Mouse (Mus musculus): Measurements from ENCODE around the gene Sall2. TPM values are rescaled to one million over a fixed set of nuclear protein-coding genes. Genes with fewer than 3 reads are reported as not detected.

Gene Sall2
- total and polyA plus RNA-seq, 2 experiments from 2014 or later: 37.8 to 112 TPM

DNA sequence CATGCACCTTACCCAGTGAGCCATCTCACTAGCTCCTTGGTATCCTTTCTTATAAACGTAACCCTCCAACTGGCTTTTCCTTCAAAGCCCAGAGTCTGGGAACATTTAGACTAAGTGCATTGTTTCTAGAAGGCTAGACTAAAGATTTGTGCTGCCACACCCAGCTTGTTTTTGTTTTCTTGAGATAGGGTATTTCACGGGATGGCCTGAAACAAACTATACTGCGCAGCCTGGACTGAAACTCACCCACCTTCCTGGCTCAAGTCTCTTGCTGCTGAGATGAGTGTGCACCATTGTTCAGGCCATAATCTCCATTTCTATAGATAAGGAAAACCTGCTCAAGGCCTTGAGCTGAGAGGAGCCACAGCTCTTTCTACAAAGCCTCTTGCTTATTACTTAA lies 44.4 kb downstream of the Sall2 start:
- H3K4me3 ChIP-seq (ENCODE audit: low read depth, low read length): no peak overlapping the region
- no peaks in the 10 kb centered on the region; the same call in 1 of the 2 replicates for H3K4me1 ChIP-seq (ENCODE audit: insufficient read depth, low read length)
- TF ChIP-seq CTCF (IDR thresholded peaks at IDR 0.05): no peak
- ATAC-seq (ENCODE audit: low FRiP score) (no peak), DNase-seq (ENCODE audit: low spot score) (no peak)
- H3K27me3 ChIP-seq (ENCODE audit: insufficient read depth, low read length): no peaks in the 10 kb centered on the region
- no peak overlapping the region for H3K9ac ChIP-seq (replicated peaks; ENCODE audit: low read length, poor library complexity, severe bottlenecking)
- H3K4me2 ChIP-seq (ENCODE audit: low read depth, low read length, poor library complexity, severe bottlenecking): no peak overlapping the region
- H3K36me3 ChIP-seq (ENCODE audit: insufficient read depth, low read length): peaks cover 20% of the 10 kb centered on the region; the same call in 1 of the 2 replicates
- 89% methylated on average over 3 of the region's 3 CpGs for WGBS
- H3K27ac ChIP-seq (ENCODE audit: low read depth, low read length): no peak overlapping the region
- no peaks in the 10 kb centered on the region for H3K9me3 ChIP-seq (ENCODE audit: low read length)

DNA sequence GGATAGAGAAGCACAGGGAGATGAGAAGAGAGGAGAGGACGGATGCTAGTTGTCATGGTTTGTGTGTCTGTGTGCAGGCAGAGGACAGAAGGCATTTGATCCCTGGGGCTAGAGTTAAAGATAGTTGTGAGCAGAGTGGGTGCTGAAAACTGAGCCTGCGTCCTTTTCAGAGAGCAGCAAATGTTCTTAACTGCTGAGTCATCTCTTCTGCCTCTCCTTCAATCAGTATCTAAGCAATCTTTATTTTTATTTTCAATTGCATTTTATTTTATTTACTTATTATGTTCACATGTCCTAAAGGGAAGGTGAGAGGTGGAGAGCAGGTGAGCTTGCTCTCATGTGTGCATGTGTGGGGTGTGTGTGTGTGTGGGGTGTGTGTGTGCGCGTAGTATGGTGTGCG lies 44.9 kb downstream of the Sall2 start:
- Histone ChIP-seq H3K9me3 (ENCODE audit: low read length) (no peaks in the 10 kb centered on the region), H3K4me3 (ENCODE audit: low read depth, low read length) (no peak overlapping the region), H3K4me2 (ENCODE audit: low read depth, low read length, poor library complexity, severe bottlenecking) (no peak overlapping the region), H3K9ac (replicated peaks; ENCODE audit: low read length, poor library complexity, severe bottlenecking) (no peak overlapping the region), H3K27ac (ENCODE audit: low read depth, low read length) (no peak overlapping the region), H3K36me3 (ENCODE audit: insufficient read depth, low read length) (peaks cover 20% of the 10 kb centered on the region; the same call in 1 of the 2 replicates), H3K4me1 (ENCODE audit: insufficient read depth, low read length) (no peaks in the 10 kb centered on the region; the same call in 1 of the 2 replicates), H3K27me3 (ENCODE audit: insufficient read depth, low read length) (no peaks in the 10 kb centered on the region)
- WGBS: 96% methylated on average over 5 of the region's 5 CpGs
- ATAC-seq (ENCODE audit: low FRiP score) (no peak), DNase-seq (ENCODE audit: low spot score) (no peak)
- TF ChIP-seq CTCF (IDR thresholded peaks at IDR 0.05): no peak

DNA sequence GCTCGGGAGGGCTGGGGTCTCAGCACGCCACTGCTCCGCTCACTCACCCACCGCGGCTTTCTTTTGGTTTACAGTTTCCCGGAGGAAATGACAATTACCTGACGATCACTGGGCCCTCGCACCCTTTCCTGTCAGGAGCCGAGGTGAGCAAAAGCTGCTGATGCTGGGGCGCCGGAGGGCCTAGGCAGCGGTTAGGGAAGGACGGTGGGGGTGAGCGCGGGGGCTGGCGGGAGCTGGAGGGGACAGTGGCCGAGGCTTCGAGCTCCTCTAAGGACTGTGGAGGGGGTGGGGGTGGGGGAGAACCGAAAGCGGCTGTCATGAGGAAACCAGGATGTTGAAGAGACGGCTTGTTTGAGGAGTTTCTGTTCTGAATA lies 48.8 kb downstream of the Sall2 start:
- no peaks in the 10 kb centered on the region for H3K27me3 ChIP-seq (ENCODE audit: insufficient read depth, low read length)
- TF ChIP-seq CTCF (IDR thresholded peaks at IDR 0.05): no peak
- no peaks in the 10 kb centered on the region; the same call in 1 of the 2 replicates for H3K4me1 ChIP-seq (ENCODE audit: insufficient read depth, low read length)
- H3K27ac ChIP-seq (ENCODE audit: low read depth, low read length): peak overlapping the region; percentile 85
- 1% methylated on average over 21 of the region's 21 CpGs for WGBS
- peak overlapping the region; percentile 95 for H3K9ac ChIP-seq (replicated peaks; ENCODE audit: low read length, poor library complexity, severe bottlenecking)
- no peaks in the 10 kb centered on the region for H3K9me3 ChIP-seq (ENCODE audit: low read length)
- H3K4me2 ChIP-seq (ENCODE audit: low read depth, low read length, poor library complexity, severe bottlenecking): peak overlapping the region; percentile 66
- ATAC-seq (ENCODE audit: low FRiP score): peak; percentile 55; the same call in 1 of the 2 replicates
- peak overlapping the region; percentile 85 for H3K4me3 ChIP-seq (ENCODE audit: low read depth, low read length)
- no peak for DNase-seq (ENCODE audit: low spot score)
- H3K36me3 ChIP-seq (ENCODE audit: insufficient read depth, low read length): peaks cover 8% of the 10 kb centered on the region; the same call in 1 of the 2 replicates

DNA sequence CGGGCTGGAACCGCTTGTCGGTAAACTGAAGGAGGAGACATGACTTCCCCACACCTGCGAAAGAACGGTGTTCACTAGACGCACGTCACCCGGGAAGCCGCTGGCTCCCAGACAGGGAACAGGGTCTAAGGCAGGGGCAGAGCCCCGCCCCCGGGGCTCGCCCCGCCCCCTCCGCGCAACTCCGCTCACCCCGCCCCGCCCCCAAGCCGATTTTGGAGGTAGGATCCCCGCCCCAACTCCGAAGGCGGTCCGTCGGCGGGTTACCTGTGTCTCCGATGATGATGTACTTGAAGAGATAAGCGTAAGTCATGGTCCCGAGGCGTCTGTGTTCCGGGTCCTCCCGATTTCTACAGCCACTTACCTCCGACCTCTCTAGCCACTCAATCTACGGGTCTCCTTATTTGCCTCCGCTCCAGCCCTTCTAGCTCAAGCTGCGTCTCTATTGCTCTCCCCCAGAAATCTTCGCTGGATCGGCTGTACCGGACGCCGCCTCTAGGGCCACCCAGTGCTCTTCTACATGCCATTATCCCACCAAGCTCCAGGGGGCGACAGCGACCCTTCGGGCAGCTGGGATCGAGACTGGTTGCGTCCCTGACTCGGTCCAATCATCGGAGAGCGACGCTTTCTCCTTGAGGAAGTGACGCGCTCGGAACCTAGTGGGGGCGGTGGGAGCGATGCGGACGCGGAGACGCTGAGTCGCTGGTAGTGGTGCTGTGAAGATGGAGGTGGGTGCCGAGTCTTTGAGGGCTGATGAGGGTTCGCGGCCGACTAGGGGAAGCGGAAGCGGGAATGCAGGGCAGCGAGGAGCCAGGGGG lies 49.4 kb downstream of the Sall2 start, which contains the start of the genes Tox4 and Rab2b:
TSS of gene Tox4 (plus strand) at position 215 of the 815 bp plus-strand sequence.
TSS of gene Rab2b (minus strand) at position 614 of the 815 bp plus-strand sequence.
- WGBS: under 1% methylated on average over 63 of the region's 66 CpGs
- peak; percentile 97 for ATAC-seq (ENCODE audit: low FRiP score)

DNA sequence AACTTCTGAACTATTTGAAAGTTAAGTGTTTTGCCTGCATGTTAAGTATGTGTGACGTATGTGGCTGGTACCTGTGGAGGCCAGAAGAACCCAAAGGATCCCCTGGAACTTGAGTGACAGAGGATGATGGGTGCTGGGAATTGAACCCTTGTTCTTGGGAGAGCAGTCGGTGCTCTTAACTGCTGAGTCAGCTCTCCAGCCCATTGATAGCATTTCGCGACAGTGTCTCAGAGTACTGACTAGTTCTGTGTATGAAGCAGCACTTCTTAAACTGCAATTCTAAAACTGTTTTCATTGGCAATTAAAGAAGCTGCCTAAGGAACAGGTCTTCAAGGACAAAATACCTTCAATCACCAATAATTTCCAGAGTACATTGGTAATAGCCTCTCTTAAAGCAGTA lies 51.4 kb downstream of the Sall2 start:
- 92% methylated on average over 4 of the region's 4 CpGs for WGBS
- H3K36me3 ChIP-seq (ENCODE audit: insufficient read depth, low read length): peaks cover 12% of the 10 kb centered on the region; the same call in 1 of the 2 replicates
- no peaks in the 10 kb centered on the region for H3K9me3 ChIP-seq (ENCODE audit: low read length)
- H3K4me1 ChIP-seq (ENCODE audit: insufficient read depth, low read length): no peaks in the 10 kb centered on the region; the same call in 1 of the 2 replicates
- no peak overlapping the region for H3K4me3 ChIP-seq (ENCODE audit: low read depth, low read length)
- H3K4me2 ChIP-seq (ENCODE audit: low read depth, low read length, poor library complexity, severe bottlenecking): no peak overlapping the region
- H3K9ac ChIP-seq (replicated peaks; ENCODE audit: low read length, poor library complexity, severe bottlenecking): no peak overlapping the region
- H3K27me3 ChIP-seq (ENCODE audit: insufficient read depth, low read length): no peaks in the 10 kb centered on the region
- no peak for DNase-seq (ENCODE audit: low spot score)
- no peak overlapping the region for H3K27ac ChIP-seq (ENCODE audit: low read depth, low read length)
- ATAC-seq (ENCODE audit: low FRiP score): no peak
- TF ChIP-seq CTCF (IDR thresholded peaks at IDR 0.05): no peak

More for the DNA sequence above, 49.4 kb downstream of the Sall2 start, which contains the start of the genes Tox4 and Rab2b:
- no peaks in the 10 kb centered on the region for H3K27me3 ChIP-seq (ENCODE audit: insufficient read depth, low read length)
- peak; percentile 99 for DNase-seq (ENCODE audit: low spot score)
- peak within 1 kb of the TSS; percentile 66 for H3K4me2 ChIP-seq (ENCODE audit: low read depth, low read length, poor library complexity, severe bottlenecking)
- no peaks in the 10 kb centered on the region for H3K9me3 ChIP-seq (ENCODE audit: low read length)
- peak within 1 kb of the TSS; percentile 85 for H3K27ac ChIP-seq (ENCODE audit: low read depth, low read length)
- peak; percentile 100 for TF ChIP-seq CTCF (IDR thresholded peaks at IDR 0.05)
- peaks cover 8% of the 10 kb centered on the region; the same call in 1 of the 2 replicates for H3K36me3 ChIP-seq (ENCODE audit: insufficient read depth, low read length)
- peak within 1 kb of the TSS; percentile 85 for H3K4me3 ChIP-seq (ENCODE audit: low read depth, low read length)
- H3K4me1 ChIP-seq (ENCODE audit: insufficient read depth, low read length): no peaks in the 10 kb centered on the region; the same call in 1 of the 2 replicates
- H3K9ac ChIP-seq (replicated peaks; ENCODE audit: low read length, poor library complexity, severe bottlenecking): peak within 1 kb of the TSS; percentile 95

DNA sequence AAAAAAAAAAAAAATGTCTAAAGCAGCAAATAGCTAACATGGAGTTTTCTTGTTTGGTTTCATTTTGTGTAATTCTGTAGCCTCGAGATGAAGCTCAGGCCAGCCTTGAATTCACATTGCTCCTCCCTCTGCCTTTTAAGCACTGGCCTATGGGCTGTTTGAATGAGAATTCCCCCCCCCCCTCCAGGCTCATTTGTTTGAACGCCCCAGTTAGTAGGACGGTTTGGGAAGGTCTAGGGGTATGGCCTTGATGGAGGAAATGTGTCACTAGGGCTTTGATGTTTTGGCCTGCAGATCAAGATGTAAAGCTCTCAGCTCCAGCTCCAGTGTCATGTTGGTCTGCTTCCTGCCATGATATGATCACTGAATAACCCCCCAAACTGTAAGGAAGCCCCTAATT lies 55.8 kb downstream of the Sall2 start:
- no peak overlapping the region for H3K4me2 ChIP-seq (ENCODE audit: low read depth, low read length, poor library complexity, severe bottlenecking)
- no peaks in the 10 kb centered on the region for H3K4me1 ChIP-seq (ENCODE audit: insufficient read depth, low read length)
- 79% methylated on average over 3 of the region's 3 CpGs for WGBS
- peaks cover 17% of the 10 kb centered on the region; the same call in 1 of the 2 replicates for H3K36me3 ChIP-seq (ENCODE audit: insufficient read depth, low read length)
- no peak for TF ChIP-seq CTCF (IDR thresholded peaks at IDR 0.05)
- no peaks in the 10 kb centered on the region for H3K9me3 ChIP-seq (ENCODE audit: low read length)
- no peak overlapping the region for H3K9ac ChIP-seq (replicated peaks; ENCODE audit: low read length, poor library complexity, severe bottlenecking)
- no peaks in the 10 kb centered on the region for H3K27me3 ChIP-seq (ENCODE audit: insufficient read depth, low read length)
- DNase-seq (ENCODE audit: low spot score): no peak
- no peak overlapping the region for H3K27ac ChIP-seq (ENCODE audit: low read depth, low read length)
- H3K4me3 ChIP-seq (ENCODE audit: low read depth, low read length): no peak overlapping the region
- no peak for ATAC-seq (ENCODE audit: low FRiP score)

Other genes with a start within 250 kb of the Sall2 start
- 57.6 and 69.2 TPM in 2 replicates for gene Hnrnpc, start 224.7 kb downstream of the Sall2 start, total RNA-seq (2014; rRNA removed)
- gene Hnrnpc, start 224.7 kb downstream of the Sall2 start, polyA plus RNA-seq (2015; fragmentation: Nextera tagmentation; extraction: Ambion mirVana): 242 and 258 TPM in 2 replicates
- 5.5 and 6.4 TPM in 2 replicates for gene Rpgrip1, start 218.1 kb downstream of the Sall2 start, total RNA-seq (2014; rRNA removed)
- gene Rpgrip1, start 218.1 kb downstream of the Sall2 start, polyA plus RNA-seq (2015; fragmentation: Nextera tagmentation; extraction: Ambion mirVana): 55.9 and 59.8 TPM in 2 replicates
- 32.3 and 42.1 TPM in 2 replicates for gene Supt16, start 131.3 kb downstream of the Sall2 start, total RNA-seq (2014; rRNA removed)
- gene Supt16, start 131.3 kb downstream of the Sall2 start, polyA plus RNA-seq (2015; fragmentation: Nextera tagmentation; extraction: Ambion mirVana): 35.4 and 36.9 TPM in 2 replicates
- 109 and 128 TPM in 2 replicates for gene Chd8, start 71.0 kb downstream of the Sall2 start, total RNA-seq (2014; rRNA removed)
- gene Chd8, start 71.0 kb downstream of the Sall2 start, polyA plus RNA-seq (2015; fragmentation: Nextera tagmentation; extraction: Ambion mirVana): 27.9 and 31.9 TPM in 2 replicates
- 54.7 and 58.5 TPM in 2 replicates for gene Tox4, start 49.6 kb downstream of the Sall2 start, total RNA-seq (2014; rRNA removed)
- 44.9 and 47.7 TPM in 2 replicates for gene Tox4, start 49.6 kb downstream of the Sall2 start, polyA plus RNA-seq (2015; fragmentation: Nextera tagmentation; extraction: Ambion mirVana)
- gene Rab2b, start 49.2 kb downstream of the Sall2 start, total RNA-seq (2014; rRNA removed): 56.7 and 57.7 TPM in 2 replicates
- 48.2 and 57.6 TPM in 2 replicates for gene Rab2b, start 49.2 kb downstream of the Sall2 start, polyA plus RNA-seq (2015; fragmentation: Nextera tagmentation; extraction: Ambion mirVana)
- gene Mettl3, start 23.6 kb downstream of the Sall2 start, total RNA-seq (2014; rRNA removed): 19.6 and 22.6 TPM in 2 replicates
- 24.1 and 24.2 TPM in 2 replicates for gene Mettl3, start 23.6 kb downstream of the Sall2 start, polyA plus RNA-seq (2015; fragmentation: Nextera tagmentation; extraction: Ambion mirVana)
- not detected in 2 replicates for gene Olfr1513, start 27.6 kb upstream of the Sall2 start, total RNA-seq (2014; rRNA removed)
- gene Olfr1513, start 27.6 kb upstream of the Sall2 start, polyA plus RNA-seq (2015; fragmentation: Nextera tagmentation; extraction: Ambion mirVana): not detected in 2 replicates
- gene Olfr1512, start 50.4 kb upstream of the Sall2 start, total RNA-seq (2014; rRNA removed): not detected in 2 replicates
- not detected in 2 replicates for gene Olfr1512, start 50.4 kb upstream of the Sall2 start, polyA plus RNA-seq (2015; fragmentation: Nextera tagmentation; extraction: Ambion mirVana)
- gene Olfr1511, start 68.6 kb upstream of the Sall2 start, total RNA-seq (2014; rRNA removed): not detected in 2 replicates
- gene Olfr1511, start 68.6 kb upstream of the Sall2 start, polyA plus RNA-seq (2015; fragmentation: Nextera tagmentation; extraction: Ambion mirVana): 0.21 TPM in 1 of 2 replicates, not detected in the other
- gene Olfr1510, start 85.6 kb upstream of the Sall2 start, total RNA-seq (2014; rRNA removed): not detected in 2 replicates
- gene Olfr1510, start 85.6 kb upstream of the Sall2 start, polyA plus RNA-seq (2015; fragmentation: Nextera tagmentation; extraction: Ambion mirVana): not detected in 2 replicates
- gene Olfr1509, start 114.2 kb upstream of the Sall2 start, total RNA-seq (2014; rRNA removed): not detected in 2 replicates
- gene Olfr1509, start 114.2 kb upstream of the Sall2 start, polyA plus RNA-seq (2015; fragmentation: Nextera tagmentation; extraction: Ambion mirVana): not detected in 2 replicates
- gene Olfr1508, start 138.7 kb upstream of the Sall2 start, total RNA-seq (2014; rRNA removed): 0.05 TPM in 1 of 2 replicates, not detected in the other
- not detected in 2 replicates for gene Olfr1508, start 138.7 kb upstream of the Sall2 start, polyA plus RNA-seq (2015; fragmentation: Nextera tagmentation; extraction: Ambion mirVana)
- gene Olfr1507, start 167.0 kb upstream of the Sall2 start, total RNA-seq (2014; rRNA removed): not detected in 2 replicates
- gene Olfr1507, start 167.0 kb upstream of the Sall2 start, polyA plus RNA-seq (2015; fragmentation: Nextera tagmentation; extraction: Ambion mirVana): not detected in 2 replicates

All from midbrain, postnatal 0 days (tissue).